Mouse (Mus musculus) liver, adult 2 months (tissue): ENCODE results near the gene Rpl5. TPM values are rescaled to one million over a fixed set of nuclear protein-coding genes. Genes with fewer than 3 reads are reported as not detected.
A peak's percentile ranks its signal among the peaks of the same experiment; 100 is the strongest.

ENCODE experiments used
- DNase-seq: peaks from one replicate; pipeline ENCODE4 v3.0.0-alpha.2; 2011; ENCODE audit warnings: low read depth, low spot score; ENCODE audit errors: extremely low read depth
- H3K27ac ChIP-seq: fragments of 200-500 bp; replicated peaks from 2 replicates; pipeline ENCODE4 v1.5.1; 2012; ENCODE audit warnings: low read depth, mild to moderate bottlenecking, control low read depth, inconsistent platforms, low read length; ENCODE audit not compliant: insufficient read depth
- H3K27me3 ChIP-seq: fragments of 200-500 bp; 2 replicates; pipeline ENCODE4 v1.6.1; 2012; ENCODE audit warnings: mild to moderate bottlenecking, moderate library complexity, low read length, inconsistent platforms; ENCODE audit not compliant: control insufficient read depth, insufficient read depth
- H3K36me3 ChIP-seq: fragments of 200-500 bp; 2 replicates; pipeline ENCODE4 v1.6.1; 2012; ENCODE audit warnings: low read length, inconsistent platforms; ENCODE audit not compliant: control insufficient read depth, insufficient read depth
- H3K4me1 ChIP-seq: fragments of 200-500 bp; 2 replicates; pipeline ENCODE4 v1.6.1; 2011; ENCODE audit warnings: low read length; ENCODE audit not compliant: control insufficient read depth, insufficient read depth
- H3K4me3 ChIP-seq: fragments of 200-500 bp; 2 replicates; pipeline ENCODE4 v1.5.1; 2011; ENCODE audit warnings: low read depth, mild to moderate bottlenecking, control low read depth, low read length, moderate library complexity; ENCODE audit not compliant: insufficient read depth
- H3K79me2 ChIP-seq: fragments of 200-500 bp; 2 replicates; pipeline ENCODE4 v1.6.1; 2012; ENCODE audit warnings: inconsistent platforms, mild to moderate bottlenecking, low read length, moderate library complexity; ENCODE audit not compliant: control insufficient read depth, insufficient read depth
- H3K9ac ChIP-seq: fragments of 200-500 bp; 2 replicates; pipeline ENCODE4 v1.6.1; 2012; ENCODE audit warnings: low read depth, mild to moderate bottlenecking, control low read depth, inconsistent platforms, low read length
- CTCF ChIP-seq: fragments of 200-500 bp; IDR thresholded peaks from 2 replicates; pipeline ENCODE4 v1.5.1; 2011; ENCODE audit warnings: low read depth, low read length, control low read depth
- POLR2A ChIP-seq: fragments of 200-500 bp; IDR thresholded peaks from 2 replicates; pipeline ENCODE4 v1.6.1; 2011; ENCODE audit warnings: low read length, control low read depth; ENCODE audit not compliant: insufficient read depth; ENCODE audit errors: extremely low read depth
- WGBS: fragments of 180-500 bp; shearing (Covaris S2); methylation state at CpG from one replicate; pipeline ENCODE4 v1.1.7; 2018; 5-methylcytosine and 5-hydroxymethylcytosine counted together
- polyA plus RNA-seq: library from polyadenylated mRNA; depleted of rRNA; stranded (reverse); fragments of >200 nt; gene quantifications from 2 replicates; pipeline ENCODE4 v1.2.3, GENCODE M21; 2012
- total RNA-seq: library from RNA; depleted of rRNA; stranded (reverse); fragments of >200 nt; gene quantifications from 2 replicates; pipeline ENCODE4 v1.2.3, GENCODE M21; 2014

Rpl5 gene
- total and polyA plus RNA-seq, 2 experiments: 12.7 to 103 TPM

DNA sequence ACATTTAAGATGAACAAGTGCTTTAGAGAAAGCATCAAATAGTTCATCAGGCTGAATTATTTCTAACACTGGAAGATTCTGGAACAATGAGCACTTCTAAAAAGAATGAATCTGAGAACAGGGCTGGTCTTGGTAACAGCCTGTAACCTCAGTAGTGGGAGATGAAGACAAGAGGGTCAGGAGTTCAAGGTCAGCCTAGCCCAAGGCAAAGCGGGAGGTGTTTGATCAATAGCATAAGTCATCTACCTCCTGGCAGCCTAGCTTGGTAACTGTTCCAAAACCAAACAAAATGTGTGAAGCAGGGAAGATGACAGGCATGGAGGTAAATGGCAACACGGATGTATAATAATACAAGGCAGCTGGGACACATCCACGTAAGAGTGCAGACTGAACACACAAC is 36.3 kb upstream of the Rpl5 start:
- peak overlapping the region; percentile 36; the same call in 1 of the 2 replicates for H3K27ac ChIP-seq
- H3K27me3 ChIP-seq: no peaks in the 10 kb centered on the region
- peaks cover 46% of the 10 kb centered on the region for H3K79me2 ChIP-seq
- no peaks in the 10 kb centered on the region for H3K36me3 ChIP-seq
- 21% methylated on average over 3 of the region's 3 CpGs for WGBS
- H3K4me3 ChIP-seq: no peak overlapping the region
- no peak overlapping the region; the same call in 1 of the 2 replicates for H3K9ac ChIP-seq
- H3K4me1 ChIP-seq: peaks cover 24% of the 10 kb centered on the region
- TF ChIP-seq CTCF (no peak), POLR2A (no peak)
- peak; percentile 57 for DNase-seq

DNA sequence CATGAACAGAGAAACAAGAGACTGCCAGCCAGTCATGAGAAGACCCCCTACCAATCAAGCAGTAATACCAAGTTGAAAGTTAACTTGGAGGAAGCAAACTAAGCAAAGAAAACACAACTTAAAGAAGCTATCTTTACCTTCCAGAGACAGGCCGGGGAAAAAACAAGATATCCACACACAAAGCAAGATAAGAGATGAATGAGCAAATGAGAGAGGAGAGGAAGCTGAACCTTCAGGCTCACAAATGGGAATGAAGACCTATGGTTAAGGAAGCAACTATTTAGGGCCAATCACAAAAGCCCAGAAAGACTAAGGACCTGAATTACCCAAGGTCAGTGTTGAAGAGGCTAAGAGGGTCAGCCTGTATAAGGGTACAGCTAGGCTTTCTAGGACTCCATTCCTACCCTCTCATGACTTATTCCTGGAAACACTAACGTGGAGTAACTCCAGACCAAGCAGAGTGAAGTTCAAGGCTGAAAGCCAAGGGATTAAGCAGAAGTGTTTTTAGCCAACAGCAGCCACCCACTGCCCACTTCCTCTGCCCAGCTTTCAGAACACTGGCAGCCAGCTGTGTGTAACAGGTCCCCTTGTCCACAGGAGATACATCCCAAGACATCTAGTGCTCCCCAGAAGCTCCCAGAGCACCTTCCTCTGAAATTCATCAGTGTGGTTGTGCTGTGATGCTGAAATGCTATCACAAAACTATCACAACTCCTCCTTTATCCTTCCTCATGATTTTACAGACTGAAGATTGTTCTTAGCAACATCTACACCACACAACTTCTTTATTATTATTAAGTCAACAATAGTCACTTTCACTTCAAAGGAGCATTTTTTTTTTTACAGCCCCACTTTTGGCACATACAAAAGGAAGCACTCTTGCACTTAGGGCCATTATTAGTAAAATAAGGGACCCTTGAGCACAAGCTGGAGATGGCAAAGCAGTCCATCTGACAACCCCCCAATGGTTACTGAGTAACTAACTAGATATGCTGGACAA is 33.9 kb upstream of the Rpl5 start:
- 0 out of 2 replicates have a peak, but pooled peaks cover 2% of the 10 kb centered on the region for H3K36me3 ChIP-seq
- peaks cover 26% of the 10 kb centered on the region for H3K4me1 ChIP-seq
- no peak overlapping the region for H3K9ac ChIP-seq
- TF ChIP-seq POLR2A: no peak
- no peaks in the 10 kb centered on the region for H3K27me3 ChIP-seq
- WGBS: 26% methylated on average over 2 of the region's 2 CpGs
- H3K4me3 ChIP-seq: no peak overlapping the region
- no peak for DNase-seq
- H3K79me2 ChIP-seq: peaks cover 40% of the 10 kb centered on the region
- H3K27ac ChIP-seq: no peak overlapping the region

DNA sequence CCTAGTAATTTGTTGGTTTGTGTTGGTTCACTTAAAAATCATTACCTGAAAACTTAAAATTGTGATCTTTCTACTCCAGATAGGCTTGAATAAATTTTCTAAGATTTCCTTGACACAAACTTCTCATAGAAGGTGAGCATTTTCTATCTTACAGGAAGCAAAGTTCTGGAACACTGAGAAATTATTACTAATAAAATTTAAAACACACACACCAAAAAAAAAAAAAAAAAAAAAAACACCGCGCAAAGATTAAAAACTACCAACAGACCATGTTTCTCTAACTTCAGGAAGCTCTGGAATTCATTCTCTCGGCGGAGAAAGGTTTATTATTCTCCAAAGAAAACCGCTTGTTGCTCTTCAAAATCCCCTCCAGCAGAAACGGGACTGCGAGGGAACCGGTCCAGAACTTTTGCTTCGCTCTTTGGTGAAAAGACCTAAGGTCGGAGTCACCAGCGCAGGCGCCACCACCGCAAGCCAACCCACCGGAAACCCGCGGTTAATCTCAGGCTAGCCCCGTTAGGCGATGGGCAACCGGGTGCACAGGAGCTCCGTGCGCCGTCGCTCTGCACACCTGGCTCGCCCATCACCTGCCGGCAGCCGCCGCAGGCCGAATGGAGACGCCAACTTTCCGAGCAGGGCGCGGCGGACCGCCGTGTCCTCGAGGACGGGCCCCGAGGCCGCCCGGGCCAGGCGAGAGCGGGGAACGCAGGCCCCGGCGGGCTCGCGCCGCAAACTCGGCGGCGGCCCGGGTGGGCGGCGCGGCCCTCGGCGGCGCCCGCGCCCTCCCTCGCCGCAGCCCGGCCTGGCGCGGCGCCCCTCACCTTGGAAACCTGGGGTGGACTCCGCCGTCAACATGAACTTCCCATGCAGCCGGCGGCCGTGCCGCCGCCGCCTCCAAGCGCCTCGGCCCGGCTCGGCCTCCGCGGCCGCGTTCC is 32.1 kb upstream of the Rpl5 start:
- Histone ChIP-seq H3K4me3 (peak overlapping the region; percentile 88), H3K4me1 (peaks cover 22% of the 10 kb centered on the region), H3K9ac (peak overlapping the region; percentile 97), H3K79me2 (peaks cover 32% of the 10 kb centered on the region), H3K36me3 (0 out of 2 replicates have a peak, but pooled peaks cover 2% of the 10 kb centered on the region), H3K27ac (peak overlapping the region; percentile 89), H3K27me3 (no peaks in the 10 kb centered on the region)
- TF ChIP-seq POLR2A (peak; percentile 61), CTCF (no peak)
- peak; percentile 77 for DNase-seq
- under 1% methylated on average over 74 of the region's 82 CpGs for WGBS

DNA sequence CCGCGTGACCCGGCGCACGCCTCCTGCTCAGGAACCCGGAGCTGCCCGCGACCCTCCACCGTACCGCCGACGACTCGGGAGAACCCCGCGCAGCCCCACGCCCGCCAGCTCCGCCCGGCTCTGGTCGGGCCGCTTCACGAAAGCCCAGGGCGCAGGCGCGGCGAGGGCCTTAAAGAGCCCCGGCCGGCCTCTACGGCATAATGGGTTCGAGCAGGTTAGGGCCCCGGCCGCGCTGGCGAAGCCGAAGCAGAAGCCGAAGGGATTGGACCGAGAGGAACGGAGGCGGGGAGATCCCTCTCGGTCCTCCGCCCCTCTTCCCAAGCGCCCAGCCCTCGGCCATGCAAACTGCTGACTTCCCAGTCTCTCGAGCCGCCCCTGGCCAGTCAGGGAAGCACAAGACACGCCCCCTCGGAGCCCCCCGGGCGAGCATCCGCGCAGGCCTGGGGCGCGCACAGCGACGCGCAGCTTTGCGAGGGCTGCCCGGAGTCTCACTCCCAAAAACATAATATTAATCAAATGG is 31.3 kb upstream of the Rpl5 start:
- Histone ChIP-seq H3K9ac (peak overlapping the region; percentile 97), H3K4me1 (peaks cover 25% of the 10 kb centered on the region)
- DNase-seq: peak; percentile 84

DNA sequence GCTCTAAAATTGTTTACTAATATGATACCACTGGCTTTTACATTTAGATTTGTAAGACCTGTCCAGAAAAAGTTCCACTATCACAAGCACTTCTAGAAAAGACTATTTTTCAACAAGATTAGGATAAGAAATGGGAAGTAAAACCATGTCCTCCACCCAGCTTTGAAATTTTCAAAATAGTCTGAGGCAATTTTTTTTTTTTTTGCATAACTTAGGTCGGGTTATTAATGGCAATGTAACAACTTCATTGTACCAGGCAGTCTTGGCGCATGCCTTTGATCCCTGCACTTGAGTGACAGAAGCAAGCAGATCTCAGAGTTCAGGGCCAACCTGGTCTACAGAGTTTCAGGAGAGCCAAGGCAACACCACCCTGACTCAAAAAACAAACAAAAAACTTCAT is 30.6 kb upstream of the Rpl5 start:
- WGBS: 24% methylated on average over 2 of the region's 2 CpGs
- no peak overlapping the region for H3K27ac ChIP-seq
- H3K9ac ChIP-seq: no peak overlapping the region
- H3K4me3 ChIP-seq: no peak overlapping the region
- peak; percentile 62 for DNase-seq
- peaks cover 21% of the 10 kb centered on the region for H3K4me1 ChIP-seq
- H3K79me2 ChIP-seq: peaks cover 28% of the 10 kb centered on the region; the same call in 1 of the 2 replicates
- no peaks in the 10 kb centered on the region for H3K27me3 ChIP-seq
- TF ChIP-seq CTCF (no peak), POLR2A (no peak)
- H3K36me3 ChIP-seq: 0 out of 2 replicates have a peak, but pooled peaks cover 2% of the 10 kb centered on the region

More for the DNA sequence above, 31.3 kb upstream of the Rpl5 start:
- Histone ChIP-seq H3K79me2 (peaks cover 31% of the 10 kb centered on the region), H3K27me3 (no peaks in the 10 kb centered on the region), H3K27ac (peak overlapping the region; percentile 89), H3K36me3 (0 out of 2 replicates have a peak, but pooled peaks cover 2% of the 10 kb centered on the region), H3K4me3 (peak overlapping the region; percentile 88)
- no peak for TF ChIP-seq CTCF
- peak; percentile 88; the same call in 1 of the 2 replicates for TF ChIP-seq POLR2A
- under 1% methylated on average over 58 of the region's 58 CpGs for WGBS
